Mouse (Mus musculus) kidney, postnatal 0 days (tissue): ENCODE data around the gene Ggt5. TPM values are rescaled to one million over a fixed set of nuclear protein-coding genes. Genes with fewer than 3 reads are reported as not detected.

Experiments used
- ATAC-seq: fragments of 200-750 bp; cut with Nextera tagmentation; replicated peaks from 2 replicates; pipeline ENCODE4 v1.8.0; 2017; ENCODE audit warnings: low read depth, moderate number of reproducible peaks, moderate TSS enrichment, moderate library complexity; ENCODE audit not compliant: low FRiP score
- DNase-seq: peaks from one replicate; pipeline ENCODE4 v3.0.0-alpha.2; 2016; ENCODE audit warnings: low spot score
- H3K27ac ChIP-seq: fragments of 300-500 bp; sonication (generic); 2 replicates; pipeline ENCODE4 v1.5.1; 2014; ENCODE audit warnings: mild to moderate bottlenecking
- H3K27me3 ChIP-seq: fragments of 300-500 bp; sonication (generic); 2 replicates; pipeline ENCODE4 v1.6.1; 2014; ENCODE audit warnings: low read length, mixed read lengths; ENCODE audit not compliant: insufficient read depth
- H3K36me3 ChIP-seq: fragments of 300-500 bp; sonication (generic); 2 replicates; pipeline ENCODE4 v1.6.1; 2014; ENCODE audit warnings: low read length, mixed read lengths; ENCODE audit not compliant: insufficient read depth
- H3K4me1 ChIP-seq: fragments of 300-500 bp; sonication (generic); replicated peaks from 2 replicates; pipeline ENCODE4 v1.6.1; 2014; ENCODE audit warnings: antibody characterized with exemption, low read length, mixed read lengths; ENCODE audit not compliant: insufficient read depth
- H3K4me2 ChIP-seq: fragments of 300-500 bp; sonication (generic); 2 replicates; pipeline ENCODE4 v1.6.1; 2014; ENCODE audit warnings: mild to moderate bottlenecking, low read length, moderate library complexity, mixed read lengths
- H3K4me3 ChIP-seq: fragments of 300-500 bp; sonication (generic); replicated peaks from 2 replicates; pipeline ENCODE4 v1.5.1; 2014; ENCODE audit warnings: low read depth, low read length
- H3K9ac ChIP-seq: fragments of 300-500 bp; sonication (generic); 2 replicates; pipeline ENCODE4 v1.6.1; 2014; ENCODE audit warnings: low read depth, low read length
- H3K9me3 ChIP-seq: fragments of 300-500 bp; sonication (generic); replicated peaks from 2 replicates; pipeline ENCODE4 v1.6.1; 2016; ENCODE audit warnings: low read length, inconsistent platforms, mixed read lengths
- CTCF ChIP-seq: IDR thresholded peaks from 2 replicates; pipeline ENCODE4 v1.5.1; 2016; ENCODE audit warnings: antibody characterized with exemption, low read depth, mild to moderate bottlenecking, moderate library complexity
- WGBS: fragments of 180-500 bp; shearing (Covaris S2); extraction: QIAGEN DNeasy Blood & Tissue Kit; methylation state at CpG from one replicate; pipeline ENCODE4 v1.1.7; 2014; 5-methylcytosine and 5-hydroxymethylcytosine counted together
- polyA plus RNA-seq: library from polyadenylated mRNA; unstranded; fragments of >200 nt; fragmentation: Nextera tagmentation; extraction: Ambion mirVana; gene quantifications from 2 replicates; pipeline ENCODE4 v1.2.1, GENCODE M21; 2015

Ggt5 gene
- polyA plus RNA-seq, 1 experiment from 2014 or later: 5.1 TPM

- no peaks in the 10 kb centered on the region for H3K9me3 ChIP-seq
- no peak overlapping the region for H3K9ac ChIP-seq
- WGBS: 57% methylated on average over 13 of the region's 13 CpGs
- DNase-seq: peak; percentile 30
- H3K4me2 ChIP-seq: no peak overlapping the region
- no peak overlapping the region for H3K4me3 ChIP-seq
- no peaks in the 10 kb centered on the region for H3K27me3 ChIP-seq
- peak; percentile 14; the same call in 1 of the 2 replicates for ATAC-seq
- H3K36me3 ChIP-seq: no peaks in the 10 kb centered on the region
- H3K4me1 ChIP-seq: peaks cover 16% of the 10 kb centered on the region; the same call in 1 of the 2 replicates
- no peak for TF ChIP-seq CTCF
- no peak overlapping the region for H3K27ac ChIP-seq
Observed at GRCm38 (mm10) chr10:75552701-75553450, 36.3 kb upstream of the Ggt5 start.

GRCm38 (mm10) chr10:75554090-75554489 is 35.0 kb upstream of the Ggt5 start:
- Histone ChIP-seq H3K27me3 (0 out of 2 replicates have a peak, but pooled peaks cover 3% of the 10 kb centered on the region), H3K4me2 (no peak overlapping the region), H3K9ac (no peak overlapping the region), H3K9me3 (no peaks in the 10 kb centered on the region), H3K4me1 (peaks cover 21% of the 10 kb centered on the region), H3K27ac (no peak overlapping the region), H3K36me3 (no peaks in the 10 kb centered on the region), H3K4me3 (no peak overlapping the region)
- DNase-seq: no peak
- ATAC-seq: no peak
- 90% methylated on average over 8 of the region's 8 CpGs for WGBS
- TF ChIP-seq CTCF: no peak

GRCm38 (mm10) chr10:75555557-75555956 is 33.6 kb upstream of the Ggt5 start:
- H3K4me1 ChIP-seq: peaks cover 24% of the 10 kb centered on the region
- no peak overlapping the region for H3K4me3 ChIP-seq
- peak overlapping the region; percentile 77 for H3K27ac ChIP-seq
- DNase-seq: no peak
- H3K4me2 ChIP-seq: no peak overlapping the region
- no peak overlapping the region for H3K9ac ChIP-seq
- no peak for ATAC-seq
- WGBS: 77% methylated on average over 6 of the region's 6 CpGs
- H3K27me3 ChIP-seq: 0 out of 2 replicates have a peak, but pooled peaks cover 3% of the 10 kb centered on the region
- H3K9me3 ChIP-seq: no peaks in the 10 kb centered on the region
- no peak for TF ChIP-seq CTCF
- no peaks in the 10 kb centered on the region for H3K36me3 ChIP-seq

- WGBS: 54% methylated on average over 9 of the region's 9 CpGs
- no peak overlapping the region for H3K9ac ChIP-seq
- H3K4me3 ChIP-seq: no peak overlapping the region
- peak overlapping the region; percentile 77 for H3K27ac ChIP-seq
- H3K4me2 ChIP-seq: no peak overlapping the region
- peaks cover 24% of the 10 kb centered on the region for H3K4me1 ChIP-seq
- no peak for TF ChIP-seq CTCF
- DNase-seq (no peak), ATAC-seq (no peak; the same call in 1 of the 2 replicates)
- no peaks in the 10 kb centered on the region for H3K9me3 ChIP-seq
- H3K27me3 ChIP-seq: 0 out of 2 replicates have a peak, but pooled peaks cover 3% of the 10 kb centered on the region
- no peaks in the 10 kb centered on the region for H3K36me3 ChIP-seq
Observed at GRCm38 (mm10) chr10:75556026-75556425, 33.1 kb upstream of the Ggt5 start.

- DNase-seq: peak; percentile 6
- 0 out of 2 replicates have a peak, but pooled peaks cover 3% of the 10 kb centered on the region for H3K27me3 ChIP-seq
- TF ChIP-seq CTCF: no peak
- peaks cover 18% of the 10 kb centered on the region for H3K4me1 ChIP-seq
- H3K9ac ChIP-seq: no peak overlapping the region
- WGBS: 28% methylated on average over 3 of the region's 3 CpGs
- H3K36me3 ChIP-seq: no peaks in the 10 kb centered on the region
- no peaks in the 10 kb centered on the region for H3K9me3 ChIP-seq
- no peak for ATAC-seq
- H3K27ac ChIP-seq: 0 out of 2 replicates have a peak overlapping the region, but pooled peaks have one; percentile 2
- H3K4me3 ChIP-seq: no peak overlapping the region
- no peak overlapping the region; the same call in 1 of the 2 replicates for H3K4me2 ChIP-seq
Observed at GRCm38 (mm10) chr10:75558515-75558914, 30.6 kb upstream of the Ggt5 start.

GRCm38 (mm10) chr10:75559041-75559675 is 30.0 kb upstream of the Ggt5 start:
- 7% methylated on average over 14 of the region's 14 CpGs for whole genome bisulfite sequencing
- ATAC-seq (no peak), DNase-seq (no peak)

More at GRCm38 (mm10) chr10:75559041-75559675, 30.0 kb upstream of the Ggt5 start:
- H3K36me3 ChIP-seq: no peaks in the 10 kb centered on the region
- no peak for TF ChIP-seq CTCF
- no peak overlapping the region for H3K27ac ChIP-seq
- peak overlapping the region; percentile 58 for H3K4me3 ChIP-seq
- peaks cover 18% of the 10 kb centered on the region for H3K4me1 ChIP-seq
- peak overlapping the region; percentile 100 for H3K4me2 ChIP-seq
- H3K9me3 ChIP-seq: no peaks in the 10 kb centered on the region
- H3K9ac ChIP-seq: peak overlapping the region; percentile 75
- H3K27me3 ChIP-seq: 0 out of 2 replicates have a peak, but pooled peaks cover 3% of the 10 kb centered on the region
